Mouse (Mus musculus) olfactory bulb, adult 2 months (tissue): ENCODE data around the gene Ssu72. TPM values are rescaled to one million over a fixed set of nuclear protein-coding genes. Genes with fewer than 3 reads are reported as not detected.
"Not testable (repeated sequence)": the region's sequence is repeated elsewhere in the genome, so short reads cannot be mapped to it uniquely, and the experiment has no call there.

ENCODE experiments used
- H3K27ac ChIP-seq: fragments of 200-500 bp; 2 replicates; pipeline ENCODE4 v1.5.1; 2012; ENCODE audit warnings: low read depth, low read length; ENCODE audit not compliant: insufficient read depth
- H3K4me1 ChIP-seq: fragments of 200-500 bp; 2 replicates; pipeline ENCODE4 v1.6.1; 2012; ENCODE audit warnings: low read length; ENCODE audit not compliant: control insufficient read depth, insufficient read depth
- H3K4me3 ChIP-seq: fragments of 200-500 bp; 2 replicates; pipeline ENCODE4 v1.5.1; 2012; ENCODE audit warnings: mild to moderate bottlenecking, low read depth, low read length, moderate library complexity; ENCODE audit not compliant: insufficient read depth
- CTCF ChIP-seq: fragments of 200-500 bp; IDR thresholded peaks from 2 replicates; pipeline ENCODE4 v1.5.1; 2012; ENCODE audit warnings: low read depth, mild to moderate bottlenecking, low read length, moderate library complexity; ENCODE audit not compliant: insufficient read depth
- POLR2A ChIP-seq: fragments of 200-500 bp; IDR thresholded peaks from 2 replicates; pipeline ENCODE4 v1.6.1; 2012; ENCODE audit warnings: mild to moderate bottlenecking, low read depth, low read length, moderate library complexity; ENCODE audit not compliant: insufficient read depth
- whole genome bisulfite sequencing: fragments of 180-500 bp; shearing (Covaris S2); methylation state at CpG from one replicate; pipeline ENCODE4 v1.1.7; 2018; 5-methylcytosine and 5-hydroxymethylcytosine counted together
- polyA plus RNA-seq: library from polyadenylated mRNA; stranded (reverse); fragments of >200 nt; gene quantifications from 2 replicates; pipeline ENCODE4 v1.2.4, GENCODE M21; 2012; ENCODE audit warnings: low replicate concordance; ENCODE audit not compliant: missing spikeins, insufficient read depth, insufficient read length

Ssu72 gene
- polyA plus RNA-seq, 1 experiment: not detected

DNA sequence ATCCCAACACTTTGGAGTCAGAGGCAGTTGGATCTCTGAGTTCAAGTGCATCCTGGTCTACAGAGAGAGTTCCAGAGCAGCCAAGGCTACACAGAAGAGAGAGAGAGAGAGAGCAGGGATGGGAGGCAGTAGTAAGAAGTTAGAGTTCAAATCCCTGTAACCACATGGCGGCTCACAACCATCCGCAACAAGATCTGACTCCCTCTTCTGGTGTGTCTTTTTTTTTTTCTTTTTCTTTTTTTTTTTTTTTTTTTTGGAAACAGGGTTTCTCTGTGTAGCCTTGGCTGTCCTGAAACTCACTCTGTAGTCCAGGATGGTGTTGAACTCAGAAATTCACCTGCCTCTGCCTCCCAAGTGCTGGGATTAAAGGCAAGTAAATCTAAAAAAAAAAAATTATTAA is 32.5 kb upstream of the Ssu72 start:
- 48% methylated on average over 2 of the region's 2 CpGs for WGBS
- H3K4me3 ChIP-seq: no peak overlapping the region
- TF ChIP-seq CTCF: no peak
- no peaks in the 10 kb centered on the region for H3K4me1 ChIP-seq
- no peak overlapping the region for H3K27ac ChIP-seq

DNA sequence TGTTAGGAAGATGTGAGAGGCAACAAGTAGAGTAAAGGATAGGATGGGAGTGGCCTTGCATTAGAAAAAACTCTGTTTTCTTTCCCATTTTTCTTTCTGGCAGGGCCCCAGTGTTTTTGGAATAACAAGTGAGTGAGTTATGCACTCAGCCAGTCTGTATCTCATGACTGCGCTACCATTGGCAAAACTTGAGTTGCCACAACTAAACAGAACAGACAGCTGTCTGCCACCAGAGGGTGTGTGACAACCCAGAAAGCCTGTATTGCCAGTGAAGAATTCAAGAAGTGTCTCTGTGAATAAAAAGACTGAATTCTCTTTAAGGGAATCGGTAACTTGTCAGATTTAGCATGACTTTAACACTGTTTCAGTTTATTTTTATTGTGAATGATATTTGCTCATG is 28.6 kb upstream of the Ssu72 start:
- no peaks in the 10 kb centered on the region for H3K4me1 ChIP-seq
- 63% methylated on average over 2 of the region's 2 CpGs for WGBS
- H3K27ac ChIP-seq: no peak overlapping the region
- no peak overlapping the region for H3K4me3 ChIP-seq
- TF ChIP-seq POLR2A: no peak
- TF ChIP-seq CTCF: no peak

DNA sequence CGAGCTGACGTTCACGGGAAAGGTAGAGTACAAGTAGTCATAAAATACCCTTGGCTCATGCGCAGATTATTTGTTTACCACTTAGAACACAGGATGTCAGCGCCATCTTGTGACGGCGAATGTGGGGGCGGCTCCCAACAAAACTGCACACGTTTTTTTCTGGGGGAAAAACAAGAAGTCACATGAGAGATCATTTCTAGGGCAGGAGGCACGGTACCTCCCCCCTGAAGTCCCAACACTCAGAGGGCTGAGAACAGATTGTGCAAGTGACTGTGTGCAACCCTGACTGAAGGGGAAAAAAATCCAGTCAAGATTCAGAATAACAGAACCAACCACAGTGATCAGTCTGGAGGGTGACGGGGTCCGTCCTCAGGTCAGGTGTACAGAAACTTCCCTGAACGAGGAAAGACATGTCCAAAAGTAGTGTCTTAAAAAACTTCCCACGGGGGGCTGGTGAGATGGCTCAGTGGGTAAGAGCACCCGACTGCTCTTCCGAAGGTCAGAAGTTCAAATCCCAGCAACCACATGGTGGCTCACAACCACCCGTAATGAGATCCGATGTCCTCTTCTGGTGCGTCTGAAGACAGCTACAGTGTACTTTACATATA is 20.8 kb upstream of the Ssu72 start:
- 84% methylated on average over 16 of the region's 19 CpGs for WGBS
- H3K4me1 ChIP-seq, H3K4me3 ChIP-seq, H3K27ac ChIP-seq: not testable (repeated sequence)

DNA sequence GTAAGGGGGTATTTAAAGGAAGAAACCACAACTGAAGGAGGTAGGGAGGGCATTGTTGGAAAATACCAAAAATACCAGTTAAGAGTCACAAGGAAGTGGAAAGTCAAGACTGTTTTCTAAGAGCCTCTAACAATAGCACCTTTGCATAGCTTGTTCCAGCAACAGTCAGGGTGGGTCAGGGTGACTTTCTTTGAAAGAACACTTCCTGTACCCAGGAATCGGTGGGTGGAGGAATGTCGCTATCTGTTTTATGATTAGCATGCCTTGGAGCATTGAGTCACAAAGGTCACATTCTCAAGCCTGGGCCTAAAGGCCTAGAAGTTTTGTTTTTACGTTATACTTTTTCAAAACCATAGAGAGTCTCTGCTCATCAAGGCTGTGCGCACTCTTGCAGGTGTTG is 16.8 kb upstream of the Ssu72 start:
- H3K27ac ChIP-seq, H3K4me3 ChIP-seq, H3K4me1 ChIP-seq: not testable (repeated sequence)
- 94% methylated on average over 4 of the region's 4 CpGs for WGBS

DNA sequence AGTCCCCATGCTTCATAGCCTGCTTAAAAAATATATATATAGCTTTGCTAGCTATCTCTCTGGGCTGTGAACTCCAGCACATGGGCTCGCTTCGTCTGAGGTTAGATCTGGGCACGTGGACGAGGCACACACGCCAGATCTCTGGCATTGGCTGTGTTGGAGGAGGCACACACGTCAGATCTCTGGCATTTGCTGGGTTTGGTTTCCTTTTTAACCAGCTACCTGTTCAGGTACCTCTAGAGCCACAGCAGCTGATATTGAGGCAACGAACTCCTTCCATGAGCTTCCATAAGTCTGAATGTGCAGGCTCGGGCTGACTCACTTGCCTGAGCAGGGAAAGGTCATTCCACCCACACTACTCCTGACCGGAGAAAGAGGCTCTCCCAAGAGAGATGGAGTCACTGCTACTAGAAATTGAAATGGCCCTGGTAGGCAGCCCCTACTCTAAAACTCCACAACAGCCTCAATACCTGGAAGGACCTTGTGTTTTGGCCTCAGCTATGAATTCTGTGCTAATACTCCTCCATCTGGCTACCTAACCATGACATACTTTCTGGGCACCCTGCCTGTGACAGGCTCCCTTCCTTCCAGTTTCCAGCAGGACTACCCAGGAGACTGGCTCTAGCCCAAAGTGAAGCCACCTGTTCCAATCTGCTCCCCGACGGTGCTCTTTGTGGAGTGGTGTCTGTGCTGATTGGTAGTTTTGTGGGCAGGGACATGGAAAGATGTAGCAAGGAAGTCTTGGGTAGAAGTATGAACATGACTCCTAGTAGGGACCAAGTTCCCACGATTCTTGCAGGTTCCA is 13.8 kb upstream of the Ssu72 start:
- TF ChIP-seq CTCF (no peak), POLR2A (no peak)
- Histone ChIP-seq H3K4me1 (peaks cover 10% of the 10 kb centered on the region), H3K27ac (no peak overlapping the region), H3K4me3 (no peak overlapping the region)
- 71% methylated on average over 12 of the region's 12 CpGs for WGBS

DNA sequence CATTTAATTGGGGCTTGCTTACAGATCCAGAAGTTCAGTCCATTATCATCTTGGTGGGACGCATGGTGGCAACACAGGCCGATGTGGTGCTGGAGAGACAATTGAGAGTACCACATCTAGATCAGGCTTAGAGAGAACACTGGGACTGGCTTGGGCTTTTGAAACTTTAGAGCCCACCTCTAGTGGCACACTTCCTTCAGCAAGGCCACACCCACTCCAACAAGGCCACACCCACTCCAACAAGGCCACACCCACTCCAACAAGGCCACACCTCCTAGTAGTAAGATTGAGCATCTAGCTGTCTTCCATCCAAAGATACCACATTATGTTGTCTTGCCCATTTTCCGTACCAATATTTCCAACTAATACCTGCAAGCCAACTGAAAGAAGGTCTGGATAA is 12.2 kb upstream of the Ssu72 start:
- WGBS: 91% methylated on average over 3 of the region's 3 CpGs
- TF ChIP-seq POLR2A (no peak), CTCF (no peak)
- H3K27ac ChIP-seq: no peak overlapping the region
- no peak overlapping the region for H3K4me3 ChIP-seq
- peaks cover 17% of the 10 kb centered on the region for H3K4me1 ChIP-seq

DNA sequence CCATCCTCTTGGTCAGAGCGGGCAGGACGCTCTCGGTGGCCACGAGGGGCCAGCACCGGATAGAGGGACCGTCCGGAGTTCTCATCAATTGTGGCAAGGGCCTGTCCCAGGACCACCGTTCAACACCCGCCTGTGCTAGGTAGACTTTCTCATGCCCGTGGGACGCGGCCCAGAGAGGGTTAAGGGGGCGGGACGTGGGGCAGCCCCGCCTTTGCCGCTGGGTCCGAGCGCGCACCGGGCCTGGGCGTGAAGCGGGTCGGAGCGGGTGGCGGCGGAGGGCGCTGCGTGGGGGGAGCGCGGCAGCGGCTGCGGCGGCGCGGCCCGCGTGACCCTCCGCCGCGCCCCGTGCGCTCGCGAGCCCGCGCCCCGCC is 10.5 kb upstream of the Ssu72 start, which contains the start of gene Fndc10:
Fndc10 (plus strand) TSS at position 232 of the 371 bp plus-strand sequence.
- Histone ChIP-seq H3K4me1 (peaks cover 17% of the 10 kb centered on the region), H3K27ac (peak within 1 kb of the TSS; percentile 99)

DNA sequence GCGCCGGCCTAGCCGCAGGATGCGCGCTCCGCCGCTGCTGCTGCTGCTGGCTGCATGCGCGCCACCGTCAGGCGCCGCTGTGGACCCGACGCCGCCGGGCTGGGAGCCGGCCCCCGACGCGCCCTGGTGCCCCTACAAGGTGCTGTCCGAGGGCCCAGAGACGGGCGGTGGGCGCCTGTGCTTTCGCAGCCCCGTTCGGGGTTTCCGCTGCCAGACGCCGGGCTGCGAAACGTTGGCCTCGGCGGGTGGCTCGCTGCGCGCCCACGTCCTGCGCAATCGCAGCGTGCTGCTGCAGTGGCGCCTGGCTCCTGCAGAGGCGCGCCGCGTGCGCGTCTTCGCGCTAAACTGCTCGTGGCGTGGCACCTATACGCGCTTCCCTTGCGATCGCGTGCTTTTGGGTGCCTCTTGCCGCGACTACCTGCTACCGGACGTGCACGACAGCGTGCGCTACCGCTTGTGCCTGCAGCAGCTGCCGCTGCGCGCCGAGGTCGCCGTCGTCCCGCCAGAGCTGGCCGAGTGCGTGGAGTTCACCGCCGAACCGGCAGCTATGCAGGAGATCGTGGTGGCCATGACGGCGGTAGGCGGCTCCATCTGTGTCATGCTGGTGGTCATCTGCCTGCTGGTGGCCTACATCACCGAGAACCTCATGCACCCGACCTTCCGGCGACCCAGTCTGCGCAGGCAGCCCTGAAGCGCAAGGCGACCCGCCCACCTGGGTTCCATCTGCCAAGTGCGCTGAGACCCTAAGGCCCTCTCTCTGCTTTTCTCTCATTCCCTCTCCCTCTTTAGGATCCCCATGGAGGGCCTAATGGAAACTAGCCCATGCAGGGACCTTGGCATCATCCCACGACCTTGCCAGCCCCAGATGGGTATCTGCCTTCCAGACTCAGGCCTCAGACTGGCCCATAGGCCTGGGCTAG is 9.9 kb upstream of the Ssu72 start:
- under 1% methylated on average over 92 of the region's 92 CpGs for WGBS
- Histone ChIP-seq H3K27ac (peak overlapping the region; percentile 99), H3K4me1 (peaks cover 17% of the 10 kb centered on the region), H3K4me3 (peak overlapping the region; percentile 75)
- TF ChIP-seq POLR2A (peak; percentile 88), CTCF (0 out of 2 replicates have a peak, but pooled peaks have one; percentile 28)

More for the DNA sequence above, 10.5 kb upstream of the Ssu72 start, which contains the start of gene Fndc10:
- H3K4me3 ChIP-seq: peak within 1 kb of the TSS; percentile 75
- 3% methylated on average over 47 of the region's 47 CpGs for WGBS
- TF ChIP-seq CTCF (no peak), POLR2A (no peak)

DNA sequence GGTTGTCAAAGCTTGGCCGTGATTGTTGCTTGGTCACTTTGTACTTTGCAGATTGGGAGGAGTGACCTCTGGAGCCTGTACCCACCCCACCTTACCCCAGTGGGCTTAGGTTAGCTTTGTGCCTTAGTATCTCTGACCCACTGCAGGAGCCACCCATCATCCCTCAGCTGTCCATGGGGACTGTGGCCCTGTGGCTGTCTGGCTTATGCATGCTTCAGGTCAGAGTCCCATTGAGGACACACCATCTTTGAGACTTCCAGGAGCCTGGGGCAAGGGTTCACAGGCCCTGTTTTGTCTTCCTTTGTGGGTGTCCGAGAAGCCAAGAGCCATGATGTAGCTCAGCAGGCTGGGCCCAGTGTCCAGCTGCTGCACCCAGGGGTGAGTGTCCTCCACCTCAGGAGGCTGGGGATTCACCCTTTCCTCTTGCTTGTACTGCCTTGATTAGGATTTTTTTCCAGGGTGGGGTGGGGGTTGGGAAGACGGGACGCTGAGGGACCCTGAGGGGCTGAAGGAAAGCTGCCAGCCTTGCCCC is 9.0 kb upstream of the Ssu72 start:
- Histone ChIP-seq H3K27ac (peak overlapping the region; percentile 99), H3K4me1 (peaks cover 17% of the 10 kb centered on the region), H3K4me3 (peak overlapping the region; percentile 75)
- no peak for TF ChIP-seq CTCF
- 55% methylated on average over 4 of the region's 4 CpGs for WGBS
